Mouse (Mus musculus) gastrocnemius, postnatal 14 days (tissue): ENCODE data around the gene Rora. TPM values are rescaled to one million over a fixed set of nuclear protein-coding genes. Genes with fewer than 3 reads are reported as not detected.

Experiments
- DNase-seq: peaks from one replicate; pipeline ENCODE4 v3.0.0; 2021; ENCODE audit warnings: mixed read lengths
- intact Hi-C: fragments of 180-260 bp; cut with DNase I; formaldehyde crosslinking; loops from one replicate; pipeline ENCODE4 v1.15.1; 2025; ENCODE audit warnings: low total_unique reads
- total RNA-seq, 2 experiments: library from RNA; stranded (reverse); gene quantifications; 2 replicates each; pipeline ENCODE4 v1.2.3; 2021

Gene Rora
- total RNA-seq, 2 experiments from 2014 or later = 46.0 to 53.4 TPM

DNA sequence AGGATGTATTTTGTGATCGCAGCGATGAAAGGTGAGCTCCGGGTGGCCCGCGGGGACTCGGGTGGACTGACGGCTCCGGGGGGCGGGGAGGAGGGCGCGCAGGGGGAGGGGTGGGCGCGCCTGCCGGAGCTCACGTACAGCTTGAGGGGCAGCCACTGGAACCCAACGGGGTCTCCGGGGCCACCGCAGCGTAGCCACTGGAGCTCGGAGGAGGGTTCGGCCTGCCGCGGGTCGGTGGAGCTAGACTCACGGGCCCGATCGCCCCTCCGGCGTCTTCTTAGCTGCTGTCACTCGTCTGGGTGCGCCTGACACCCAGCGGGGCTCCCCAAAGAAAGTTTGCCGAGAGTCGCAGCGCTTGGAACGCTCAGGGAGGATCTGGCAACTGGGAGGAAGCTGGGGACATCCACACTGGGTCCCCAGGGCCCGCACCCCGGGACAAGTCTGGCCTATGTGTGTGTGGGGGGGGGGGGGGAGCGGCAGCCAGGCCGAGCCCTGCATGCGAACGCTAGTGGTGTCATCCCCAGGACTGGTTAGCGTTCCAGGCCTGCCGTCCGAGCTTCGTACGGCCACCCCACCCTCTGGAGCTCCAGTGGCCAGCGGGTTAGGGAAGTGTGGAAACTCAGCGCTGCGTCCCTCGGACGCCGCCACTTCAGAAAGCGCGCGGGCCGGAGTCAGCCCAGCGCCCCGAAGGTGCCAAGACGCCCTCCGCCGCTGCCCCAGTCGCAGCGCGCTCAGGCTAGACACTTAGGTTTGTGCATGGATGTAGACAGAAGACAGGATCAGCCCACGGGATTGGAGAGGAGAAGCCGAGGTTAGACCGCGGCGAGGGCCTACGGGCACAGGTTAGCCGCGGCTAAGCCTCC lies 636.7 kb downstream of the Rora start:
- intact Hi-C loops = loop anchor here (10.0 kb wide), 1 partner anchor 335 kb away; no protein-coding TSS in a partner anchor
- DNase-seq = peak; percentile 49

DNA sequence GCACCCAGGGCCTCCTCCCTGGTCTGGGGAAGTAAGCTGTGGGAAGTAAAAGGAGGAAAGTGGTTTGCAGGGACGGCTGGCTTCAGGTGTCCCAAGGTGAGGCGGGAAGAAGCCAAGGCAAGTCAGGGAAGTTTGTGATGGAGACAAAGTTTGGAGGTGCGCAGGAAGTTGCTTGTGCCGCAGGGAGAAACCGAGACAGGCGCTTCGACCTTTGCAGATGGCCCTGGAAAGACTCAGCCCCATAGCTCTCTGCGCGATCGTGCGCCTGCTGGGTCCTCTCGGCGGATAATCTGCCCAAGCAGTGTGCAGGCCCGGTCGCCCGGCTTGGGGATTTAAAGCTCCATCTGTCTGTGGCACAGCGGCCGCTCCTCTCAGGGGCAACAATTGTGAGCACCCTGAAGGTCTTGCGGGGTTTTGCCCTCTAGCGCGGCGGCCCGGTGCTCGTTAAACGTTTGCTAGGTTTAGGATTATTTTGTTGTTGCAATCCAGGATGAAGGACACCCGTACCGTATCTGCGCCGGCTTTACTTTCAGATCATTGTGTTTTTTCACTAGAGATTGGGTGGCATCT lies 637.4 kb downstream of the Rora start:
- peak; percentile 26 for DNase-seq
- intact Hi-C loops = loop anchor here (10.0 kb wide), 1 partner anchor 336 kb away; no protein-coding TSS in a partner anchor

DNA sequence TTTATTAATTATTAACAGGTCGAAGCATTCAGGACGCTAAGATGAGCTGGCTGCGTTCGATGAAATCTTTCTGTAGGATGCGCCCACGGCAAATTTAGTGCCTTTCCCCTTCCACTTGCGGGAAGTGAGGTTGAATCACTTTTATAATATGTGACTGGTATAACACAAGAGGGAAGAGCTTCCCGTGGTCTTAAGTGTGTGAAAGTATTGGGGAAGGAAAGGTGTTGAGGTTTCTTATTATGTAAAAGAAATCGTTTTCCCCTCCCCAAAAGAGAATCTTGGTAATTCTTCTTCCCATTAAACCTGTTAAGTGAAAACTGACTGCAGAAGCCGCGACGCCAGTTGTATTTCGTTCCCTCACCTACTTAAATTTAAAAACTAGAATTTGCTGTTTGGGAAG lies 637.9 kb downstream of the Rora start:
- intact Hi-C loops = loop anchor here (10.0 kb wide), 1 partner anchor 337 kb away; no protein-coding TSS in a partner anchor
- no peak for DNase-seq

DNA sequence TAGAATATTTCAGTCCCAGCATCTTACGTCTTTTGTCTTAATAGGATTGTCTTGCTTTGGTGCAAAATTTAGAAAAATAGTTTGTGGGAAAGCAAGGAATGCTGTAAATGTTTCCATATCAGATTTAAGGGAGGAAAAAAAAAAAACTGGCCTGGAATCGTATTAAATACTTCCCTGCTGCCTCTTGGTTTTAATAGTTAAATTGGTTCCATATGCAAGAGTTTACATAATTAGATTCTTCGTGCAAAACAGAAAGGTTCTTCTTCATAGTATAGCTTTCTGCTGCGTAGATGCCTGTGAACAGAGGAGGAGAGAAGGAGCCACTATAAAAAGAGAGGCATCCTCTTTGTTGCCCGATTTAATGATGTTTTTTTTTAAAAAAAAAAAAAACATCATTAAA lies 638.8 kb downstream of the Rora start:
- intact Hi-C loops = loop anchor here (10.0 kb wide), 1 partner anchor 338 kb away; no protein-coding TSS in a partner anchor
- DNase-seq = no peak

DNA sequence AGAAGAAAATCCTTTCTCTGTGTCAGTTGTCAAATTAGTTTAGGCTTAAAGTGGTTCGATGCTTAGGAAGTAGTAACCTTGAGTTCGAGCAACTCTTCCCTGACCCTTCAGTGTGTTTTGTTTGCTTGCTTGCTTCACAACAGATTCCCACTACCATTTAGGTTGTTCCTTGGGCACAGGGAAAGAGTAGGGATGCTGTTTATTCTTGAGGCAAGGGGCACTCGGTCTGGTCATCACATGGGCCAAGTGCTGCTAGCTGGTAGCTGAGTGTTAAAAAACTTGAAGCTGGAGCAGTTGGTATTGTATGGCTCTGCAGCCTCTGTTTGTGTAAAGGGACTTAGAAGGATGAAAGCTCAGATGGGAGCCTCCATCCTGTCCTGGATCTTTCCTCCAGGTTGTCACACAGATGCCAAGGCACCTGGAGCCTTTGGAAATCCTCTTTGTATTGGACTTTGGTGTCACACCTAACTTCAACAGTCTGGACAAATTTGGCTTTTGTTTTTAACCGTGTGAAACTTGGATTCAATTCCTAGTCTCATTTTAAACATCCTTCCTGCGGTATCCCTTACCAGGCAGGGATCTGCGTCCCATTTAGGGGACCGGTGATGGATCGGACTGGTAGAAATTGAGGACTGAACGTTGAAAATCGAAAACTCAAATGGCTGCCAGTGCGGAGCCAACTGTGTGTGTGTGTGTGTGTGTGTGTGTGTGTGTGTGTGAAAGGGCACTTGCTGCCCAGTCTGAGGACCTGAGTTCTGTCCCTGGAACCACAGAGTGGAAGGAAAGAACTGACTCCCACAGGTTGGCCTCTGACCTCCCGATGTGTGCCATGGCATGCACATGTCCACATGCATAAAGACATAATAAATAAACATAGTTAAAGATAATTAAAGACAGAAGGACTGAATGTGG lies 639.4 kb downstream of the Rora start:
- intact Hi-C loops = loop anchor here (10.0 kb wide), 1 partner anchor 338 kb away; no protein-coding TSS in a partner anchor

DNA sequence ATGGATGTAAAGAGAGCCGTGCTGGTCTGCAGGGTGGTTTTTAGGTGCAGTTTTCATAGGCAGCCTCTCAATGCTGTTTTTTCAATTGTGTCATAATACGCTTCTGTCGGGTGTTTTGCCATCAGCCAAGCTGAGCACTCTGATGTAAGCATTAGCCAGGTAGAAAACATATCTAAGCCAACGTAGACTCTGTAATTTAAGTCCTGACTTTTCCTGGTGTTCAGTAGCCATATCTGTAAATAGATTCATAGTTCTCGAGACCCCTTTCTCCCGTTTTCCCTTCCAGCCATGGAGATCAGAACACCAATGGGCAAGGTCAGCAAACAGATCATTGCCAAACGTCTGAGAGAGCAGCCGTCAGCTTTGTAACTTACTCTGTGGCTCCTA lies 640.1 kb downstream of the Rora start:
- intact Hi-C loops = loop anchor here (10.0 kb wide), 1 partner anchor 339 kb away; no protein-coding TSS in a partner anchor
- no peak for DNase-seq

More for the DNA sequence above, 639.4 kb downstream of the Rora start:
- DNase-seq = no peak

DNA sequence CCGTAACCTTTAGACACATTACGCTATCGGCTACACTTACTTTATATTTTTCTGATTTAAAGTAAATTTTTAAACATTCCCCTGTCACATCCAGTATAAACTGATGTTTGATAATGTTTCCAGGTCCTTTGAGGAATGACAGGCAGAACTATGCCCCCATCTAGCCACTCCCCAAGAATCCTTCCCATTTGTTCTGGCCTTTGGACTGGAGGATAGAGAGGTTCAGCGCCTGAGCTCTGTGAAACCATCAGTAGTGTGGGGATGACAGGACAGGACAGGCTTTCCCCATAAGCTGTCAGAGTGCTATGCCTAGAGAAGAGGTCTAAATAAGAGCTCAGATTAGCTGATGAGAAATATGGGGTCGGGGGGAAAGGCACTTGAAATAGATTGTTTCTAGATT lies 640.8 kb downstream of the Rora start:
- no peak for DNase-seq
- intact Hi-C loops = loop anchor here (10.0 kb wide), 1 partner anchor 340 kb away; no protein-coding TSS in a partner anchor

DNA sequence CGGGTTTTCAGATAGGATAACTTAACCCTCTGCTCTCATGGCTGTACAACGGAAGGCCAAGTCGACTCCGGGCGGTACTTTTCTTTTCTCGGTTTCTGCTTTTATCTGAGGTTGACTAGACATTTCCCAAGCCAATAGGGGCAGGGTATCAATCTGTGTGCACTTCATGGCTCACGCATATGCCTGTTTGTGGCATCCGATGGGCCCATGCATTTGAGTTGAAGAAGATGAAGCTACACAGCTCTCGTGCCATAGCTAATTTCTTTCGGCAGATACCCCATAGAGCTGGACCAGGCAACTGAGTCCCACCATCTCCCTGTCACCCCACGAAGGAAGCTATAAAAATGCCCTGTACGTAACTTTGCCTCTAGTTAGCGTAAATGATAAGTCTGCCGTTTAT lies 641.3 kb downstream of the Rora start:
- no peak for DNase-seq
- intact Hi-C loops = loop anchor here (10.0 kb wide), 1 partner anchor 340 kb away; no protein-coding TSS in a partner anchor

DNA sequence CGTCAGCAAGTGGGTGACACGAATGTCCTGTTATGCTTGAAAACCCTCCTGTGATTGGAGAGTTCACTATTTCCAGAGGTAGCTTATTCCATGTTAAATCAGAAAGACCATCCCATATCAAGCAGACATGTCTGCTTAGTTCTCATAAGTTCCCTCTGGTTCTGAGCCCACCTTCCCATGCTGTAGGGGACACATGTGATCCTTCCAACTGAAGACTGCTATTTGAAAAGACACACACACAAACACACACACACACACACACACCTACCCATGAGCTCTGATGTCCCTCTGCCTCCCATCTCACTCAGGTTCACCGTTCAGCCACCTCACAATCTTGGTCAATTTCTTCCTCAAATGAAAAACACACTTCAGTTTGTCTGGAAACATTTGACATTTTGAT lies 642.2 kb downstream of the Rora start:
- intact Hi-C loops = loop anchor here (10.0 kb wide), 1 partner anchor 341 kb away; no protein-coding TSS in a partner anchor
- no peak for DNase-seq

DNA sequence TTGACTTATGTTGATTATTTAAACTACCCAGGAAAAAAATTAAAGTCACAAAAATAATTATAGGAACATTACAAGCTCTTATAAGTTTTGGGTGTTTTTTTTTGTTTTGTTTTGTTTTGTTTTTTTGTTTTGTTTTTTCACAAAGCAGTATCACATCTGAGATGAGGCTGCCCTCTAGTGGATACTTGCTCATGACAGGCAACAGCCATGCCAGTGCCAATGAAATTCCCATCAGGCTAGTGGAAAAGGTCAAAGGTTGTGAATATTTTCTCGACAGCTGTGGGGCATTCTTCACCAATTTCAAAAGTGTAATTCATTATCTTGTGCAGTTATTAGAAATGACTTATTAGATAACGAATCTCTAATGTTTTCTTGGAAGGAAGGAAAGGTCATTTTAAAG lies 642.8 kb downstream of the Rora start:
- intact Hi-C loops = loop anchor here (10.0 kb wide), 1 partner anchor 342 kb away; no protein-coding TSS in a partner anchor

DNA sequence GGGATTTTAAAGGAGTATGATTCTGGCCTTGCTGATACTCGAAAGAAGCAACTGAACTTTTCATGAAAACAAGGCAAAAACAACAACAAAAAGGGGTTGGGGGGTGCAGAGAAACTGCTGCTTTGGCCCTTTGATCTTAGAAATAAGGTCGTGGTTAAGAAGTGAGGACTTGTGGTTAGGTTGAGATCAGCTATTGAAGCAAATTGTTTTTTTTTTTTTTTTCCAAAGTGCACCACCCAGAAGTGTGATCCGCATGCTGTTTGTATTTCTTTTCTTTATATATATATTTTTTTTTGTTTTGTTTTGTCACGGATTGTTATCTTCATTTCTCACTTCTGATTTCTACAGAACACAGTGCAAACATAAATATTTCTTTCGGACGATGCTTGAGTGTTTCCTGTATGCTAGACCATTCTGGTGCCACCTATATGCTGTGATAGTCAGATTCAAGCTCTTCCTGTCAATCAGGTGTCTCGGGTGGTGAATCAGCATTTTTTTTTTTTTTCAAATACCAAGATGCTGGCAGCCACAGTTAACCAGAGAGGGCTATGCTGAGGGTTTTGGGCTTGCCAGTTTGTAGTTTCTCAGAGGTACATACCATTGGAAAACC lies 644.3 kb downstream of the Rora start:
- intact Hi-C loops = loop anchor here (10.0 kb wide), 1 partner anchor 343 kb away; no protein-coding TSS in a partner anchor
- DNase-seq = no peak

More for the DNA sequence above, 642.8 kb downstream of the Rora start:
- peak; percentile 64 for DNase-seq

DNA sequence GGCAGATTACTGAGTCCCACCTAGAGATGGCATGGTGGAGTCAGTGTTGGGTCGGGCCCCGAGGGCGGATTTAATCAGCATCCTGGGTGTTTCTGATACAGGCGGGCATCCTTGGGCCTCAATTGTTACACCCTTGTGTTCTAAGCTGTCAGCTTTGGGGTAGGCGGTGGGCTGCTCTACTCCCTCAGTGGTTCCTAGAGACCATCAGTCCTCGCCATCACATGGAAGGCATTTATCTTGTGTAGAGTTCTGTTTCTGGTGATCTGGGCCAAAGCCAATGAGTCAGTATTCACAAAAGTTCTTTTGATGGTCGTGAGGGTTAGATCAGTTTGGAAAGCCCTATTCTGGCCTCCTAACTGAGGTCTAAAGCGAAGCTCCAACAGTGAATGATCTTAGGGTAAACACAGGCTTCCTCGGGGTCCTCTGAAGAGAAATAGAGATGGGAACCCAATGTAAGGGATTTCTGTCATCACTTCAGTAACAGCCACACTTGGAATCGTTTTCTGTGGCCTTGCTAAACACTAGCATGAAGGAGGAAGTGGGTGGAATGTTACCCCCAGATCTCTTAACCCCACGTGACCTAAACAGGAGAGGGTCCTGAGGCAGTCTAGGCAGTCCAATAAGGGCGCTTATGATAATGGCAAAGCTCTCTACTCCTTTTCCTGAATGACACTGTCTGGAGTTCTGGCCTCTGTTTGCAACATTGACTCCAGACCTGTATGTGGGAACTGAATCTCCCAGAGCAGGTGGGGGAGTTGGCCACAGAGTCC lies 645.2 kb downstream of the Rora start:
- intact Hi-C loops = loop anchor here (10.0 kb wide), 1 partner anchor 344 kb away; no protein-coding TSS in a partner anchor
- no peak for DNase-seq

DNA sequence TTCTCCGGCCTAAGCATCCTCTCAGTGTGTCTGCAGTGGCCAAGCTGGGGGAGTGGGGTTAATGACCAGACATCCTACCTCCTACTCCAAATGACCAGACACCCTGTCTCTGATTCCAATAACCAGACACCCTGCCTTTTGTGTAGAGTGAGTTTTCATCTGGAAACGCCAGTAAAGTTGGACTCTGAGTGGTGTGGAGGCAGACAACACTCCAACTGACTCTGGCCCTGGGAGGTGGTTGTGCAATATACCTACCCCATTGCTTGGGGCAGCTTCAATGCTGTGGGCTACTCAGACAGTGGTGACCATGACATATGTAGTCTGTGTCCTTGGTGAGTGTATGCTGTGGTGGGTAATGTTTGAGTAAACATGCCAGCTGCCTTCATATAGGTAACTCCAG lies 645.9 kb downstream of the Rora start:
- no peak for DNase-seq
- intact Hi-C loops = loop anchor here (10.0 kb wide), 1 partner anchor 345 kb away; no protein-coding TSS in a partner anchor

DNA sequence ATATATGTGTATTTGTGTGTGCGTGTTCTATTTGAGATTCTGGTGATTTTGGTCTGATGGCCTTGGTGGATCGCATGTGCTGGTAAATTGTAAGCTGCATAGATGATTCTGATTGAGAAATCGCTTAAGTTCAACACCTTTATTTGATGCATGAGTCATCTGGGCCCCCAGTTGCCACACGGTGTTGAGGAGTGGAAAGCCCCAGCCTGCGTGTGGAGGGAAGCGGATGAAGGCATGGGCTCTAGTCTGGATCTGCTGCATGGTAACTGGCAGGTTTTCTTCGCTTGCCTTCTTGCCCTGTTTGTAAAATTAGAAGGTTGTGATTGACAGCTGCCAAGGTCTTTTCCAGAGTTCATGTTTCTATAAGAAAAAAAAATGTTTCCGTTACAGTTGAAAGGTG lies 646.7 kb downstream of the Rora start:
- DNase-seq = no peak
- intact Hi-C loops = no loop called here

DNA sequence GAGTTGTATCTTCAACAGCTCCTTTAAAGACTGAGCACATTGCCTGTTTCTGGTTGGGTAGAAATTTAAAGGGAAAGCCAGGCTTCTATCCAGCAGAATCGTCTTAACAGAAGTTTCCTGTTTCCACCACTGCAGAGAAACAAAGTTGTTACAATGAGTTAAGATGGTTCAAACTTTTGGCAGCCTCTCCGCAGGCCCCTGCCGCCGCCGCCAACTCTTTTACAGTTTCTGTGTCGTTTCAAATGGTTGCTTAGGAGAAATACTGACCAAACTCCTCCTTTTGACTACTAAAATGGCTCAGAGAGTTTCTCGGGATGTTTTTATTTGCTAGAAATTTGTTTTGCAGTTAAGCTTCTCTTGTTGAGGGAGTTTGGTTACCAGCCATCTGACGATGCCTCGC lies 647.9 kb downstream of the Rora start:
- peak; percentile 62 for DNase-seq
- intact Hi-C loops = no loop called here

DNA sequence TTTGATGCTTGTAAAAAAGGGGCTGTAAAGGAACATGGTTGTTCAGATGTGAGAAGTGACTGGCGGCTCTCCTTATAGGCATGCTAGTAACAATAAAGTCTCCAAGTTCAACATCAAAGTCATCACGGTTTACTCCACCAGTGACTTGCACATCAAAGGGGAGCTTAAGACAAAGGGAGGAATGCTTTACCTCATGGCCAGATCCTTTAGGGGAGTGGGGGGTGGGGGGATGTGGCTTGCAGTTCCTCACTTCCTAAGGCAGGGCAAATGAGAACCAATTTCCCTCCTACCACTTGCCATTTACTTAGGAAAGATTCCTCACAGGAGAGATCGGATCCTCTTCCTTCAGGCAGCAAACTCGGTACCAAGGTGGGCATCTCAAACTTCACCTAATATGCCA lies 648.4 kb downstream of the Rora start:
- intact Hi-C loops = no loop called here
- no peak for DNase-seq

DNA sequence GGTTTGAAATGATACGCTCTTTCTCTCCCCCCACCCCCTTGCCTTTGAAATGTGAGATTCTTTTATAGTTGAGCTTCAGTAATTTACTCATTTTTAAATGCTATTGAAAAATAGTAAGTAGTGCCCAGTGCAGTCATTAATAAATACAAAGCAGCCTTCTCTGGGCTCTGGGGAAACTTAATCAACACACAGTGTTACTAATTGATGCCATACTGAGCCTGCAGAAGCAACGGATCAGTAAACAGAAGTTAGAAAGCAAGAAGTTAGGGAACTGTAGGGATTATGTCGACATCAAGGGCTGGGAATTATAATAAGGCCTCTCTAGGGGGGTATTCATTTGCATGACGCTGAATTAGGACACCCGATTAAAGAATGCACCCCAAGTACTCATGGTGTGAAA lies 649.3 kb downstream of the Rora start:
- DNase-seq = no peak
- intact Hi-C loops = no loop called here

DNA sequence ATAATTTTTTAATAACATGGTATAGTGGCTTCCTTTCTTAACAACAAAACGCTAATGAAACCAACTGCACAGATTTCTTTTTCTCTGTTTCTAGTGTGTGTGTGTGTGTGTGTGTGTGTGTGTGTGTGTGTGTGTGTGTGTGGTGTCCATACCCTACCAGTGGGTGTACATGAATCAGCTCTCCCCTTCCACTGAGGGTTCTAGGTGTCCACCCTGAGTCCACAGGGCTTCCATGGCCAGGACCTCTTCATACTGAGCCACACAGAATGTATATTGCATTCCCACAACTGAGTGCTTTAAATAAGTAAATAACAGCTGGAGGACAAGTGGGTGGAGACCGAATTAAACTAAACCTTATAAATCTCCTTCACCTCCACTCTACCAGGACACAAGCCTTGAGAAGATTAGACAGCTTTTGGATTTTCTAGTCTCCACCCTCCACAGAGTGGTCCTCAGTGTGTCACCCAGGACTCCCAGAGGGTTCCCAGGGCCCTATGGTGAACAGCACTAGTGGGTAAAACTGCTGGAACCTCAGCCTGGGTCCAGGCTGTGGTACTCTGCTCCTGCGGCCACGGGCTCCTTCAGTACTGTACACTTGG lies 649.9 kb downstream of the Rora start:
- DNase-seq = no peak
- intact Hi-C loops = no loop called here
